Mouse (Mus musculus) fibroblast of lung, adult 2 months (primary cell): Measurements from ENCODE around the gene Col4a3.

Source experiments
- DNase-seq: peaks from one replicate; pipeline ENCODE4 v3.0.0-alpha.2; 2011; ENCODE audit warnings: low read depth

Gene Col4a3

GRCm38 (mm10) chr1:82771022-82771586, 184.4 kb downstream of the Col4a3 start, which contains the start of gene Gm47791:
Gene Gm47791 (minus strand): TSS chr1:82771243.
- DNase-seq: no peak
